Mouse (Mus musculus) embryonic facial prominence, embryonic 12.5 days (tissue): ENCODE results near the gene Htr3a. TPM values are rescaled to one million over a fixed set of nuclear protein-coding genes. Genes with fewer than 3 reads are reported as not detected.

ENCODE experiments used
- ATAC-seq: fragments of 200-750 bp; cut with Nextera tagmentation; 2 replicates; pipeline ENCODE4 v1.8.0; 2017; ENCODE audit not compliant: insufficient number of reproducible peaks, insufficient read depth, low FRiP score, low TSS enrichment
- H3K27ac ChIP-seq: fragments of 300-500 bp; sonication (generic); 2 replicates; pipeline ENCODE4 v1.5.1; 2016; ENCODE audit warnings: mild to moderate bottlenecking
- H3K27me3 ChIP-seq: fragments of 300-500 bp; sonication (generic); 2 replicates; pipeline ENCODE4 v1.6.1; 2016; ENCODE audit warnings: mild to moderate bottlenecking, moderate library complexity
- H3K36me3 ChIP-seq: fragments of 300-500 bp; sonication (generic); 2 replicates; pipeline ENCODE4 v1.6.1; 2016; ENCODE audit warnings: mild to moderate bottlenecking
- H3K4me1 ChIP-seq: fragments of 300-500 bp; sonication (generic); 2 replicates; pipeline ENCODE4 v1.6.1; 2016
- H3K4me2 ChIP-seq: fragments of 300-500 bp; sonication (generic); replicated peaks from 2 replicates; pipeline ENCODE4 v1.6.1; 2016; ENCODE audit warnings: mild to moderate bottlenecking, moderate library complexity
- H3K4me3 ChIP-seq: fragments of 300-500 bp; sonication (generic); 2 replicates; pipeline ENCODE4 v1.5.1; 2016; ENCODE audit warnings: mild to moderate bottlenecking
- H3K9ac ChIP-seq: fragments of 300-500 bp; sonication (generic); 2 replicates; pipeline ENCODE4 v1.6.1; 2016; ENCODE audit warnings: mild to moderate bottlenecking, moderate library complexity
- H3K9me3 ChIP-seq: fragments of 300-500 bp; sonication (generic); 2 replicates; pipeline ENCODE4 v1.6.1; 2016; ENCODE audit warnings: mild to moderate bottlenecking, moderate library complexity
- WGBS: fragments of 180-500 bp; shearing (Covaris S2); methylation state at CpG from one replicate; pipeline ENCODE4 v1.1.7; 2016; 5-methylcytosine and 5-hydroxymethylcytosine counted together
- polyA plus RNA-seq: library from polyadenylated mRNA; unstranded; fragments of >200 nt; fragmentation: Nextera tagmentation; extraction: Ambion mirVana; gene quantifications from 2 replicates; pipeline ENCODE4 v1.2.1, GENCODE M21; 2016

Gene Htr3a
- polyA plus RNA-seq, 1 experiment from 2014 or later = 1.8 TPM

GRCm38 (mm10) chr9:48893986-48894385 is 16.9 kb downstream of the Htr3a start:
- no peaks in the 10 kb centered on the region for H3K36me3 ChIP-seq
- H3K4me1 ChIP-seq = peaks cover 12% of the 10 kb centered on the region
- H3K4me3 ChIP-seq = no peak overlapping the region
- ATAC-seq = no peak
- no peak overlapping the region for H3K9ac ChIP-seq
- no peaks in the 10 kb centered on the region for H3K9me3 ChIP-seq
- no peak overlapping the region for H3K4me2 ChIP-seq
- H3K27ac ChIP-seq = no peak overlapping the region
- 29% methylated on average over 3 of the region's 3 CpGs for WGBS
- H3K27me3 ChIP-seq = peaks cover 11% of the 10 kb centered on the region; the same call in 1 of the 2 replicates

- 0 out of 2 replicates have a peak, but pooled peaks cover 3% of the 10 kb centered on the region for H3K4me1 ChIP-seq
- no peak overlapping the region for H3K4me2 ChIP-seq
- 0 out of 2 replicates have a peak, but pooled peaks cover 4% of the 10 kb centered on the region for H3K27me3 ChIP-seq
- ATAC-seq = no peak
- H3K9me3 ChIP-seq = no peaks in the 10 kb centered on the region
- 80% methylated on average over 7 of the region's 7 CpGs for WGBS
- H3K36me3 ChIP-seq = no peaks in the 10 kb centered on the region
- no peak overlapping the region for H3K9ac ChIP-seq
- H3K27ac ChIP-seq = no peak overlapping the region
- H3K4me3 ChIP-seq = no peak overlapping the region
These were observed 21.8 kb downstream of the Htr3a start for GRCm38 (mm10) chr9:48889093-48889492.

GRCm38 (mm10) chr9:48872896-48873295 is 38.0 kb downstream of the Htr3a start:
- Histone ChIP-seq H3K27me3 (no peaks in the 10 kb centered on the region), H3K4me1 (no peaks in the 10 kb centered on the region), H3K4me3 (no peak overlapping the region), H3K9me3 (no peaks in the 10 kb centered on the region), H3K27ac (no peak overlapping the region), H3K9ac (no peak overlapping the region), H3K4me2 (no peak overlapping the region), H3K36me3 (no peaks in the 10 kb centered on the region)
- WGBS = 93% methylated on average over 8 of the region's 8 CpGs
- ATAC-seq = no peak

GRCm38 (mm10) chr9:48866523-48867121 is 44.3 kb downstream of the Htr3a start:
- Histone ChIP-seq H3K27me3 (no peaks in the 10 kb centered on the region), H3K4me1 (peaks cover 7% of the 10 kb centered on the region; the same call in 1 of the 2 replicates), H3K9ac (no peak overlapping the region), H3K27ac (no peak overlapping the region), H3K4me2 (no peak overlapping the region), H3K36me3 (no peaks in the 10 kb centered on the region), H3K9me3 (no peaks in the 10 kb centered on the region), H3K4me3 (no peak overlapping the region)
- WGBS = 69% methylated on average over 12 of the region's 12 CpGs
- no peak for ATAC-seq

- Histone ChIP-seq H3K27ac (no peak overlapping the region), H3K4me3 (no peak overlapping the region), H3K4me1 (peaks cover 7% of the 10 kb centered on the region; the same call in 1 of the 2 replicates), H3K27me3 (no peaks in the 10 kb centered on the region), H3K4me2 (no peak overlapping the region), H3K9ac (no peak overlapping the region), H3K36me3 (no peaks in the 10 kb centered on the region), H3K9me3 (no peaks in the 10 kb centered on the region)
- 41% methylated on average over 9 of the region's 9 CpGs for WGBS
- ATAC-seq = no peak
These were observed 45.7 kb downstream of the Htr3a start for GRCm38 (mm10) chr9:48865235-48865634.

- WGBS = 75% methylated on average over 10 of the region's 10 CpGs
- Histone ChIP-seq H3K27me3 (no peaks in the 10 kb centered on the region), H3K4me1 (no peaks in the 10 kb centered on the region; the same call in 1 of the 2 replicates), H3K27ac (no peak overlapping the region), H3K9me3 (no peaks in the 10 kb centered on the region), H3K4me3 (no peak overlapping the region), H3K4me2 (no peak overlapping the region), H3K9ac (no peak overlapping the region), H3K36me3 (no peaks in the 10 kb centered on the region)
- no peak for ATAC-seq
These were observed 49.4 kb downstream of the Htr3a start for GRCm38 (mm10) chr9:48861481-48861880.

- no peak overlapping the region for H3K4me2 ChIP-seq
- no peaks in the 10 kb centered on the region for H3K9me3 ChIP-seq
- no peak overlapping the region for H3K4me3 ChIP-seq
- H3K36me3 ChIP-seq = no peaks in the 10 kb centered on the region
- 3% methylated on average over 6 of the region's 6 CpGs for WGBS
- H3K4me1 ChIP-seq = no peaks in the 10 kb centered on the region
- no peaks in the 10 kb centered on the region for H3K27me3 ChIP-seq
- no peak overlapping the region for H3K9ac ChIP-seq
- H3K27ac ChIP-seq = no peak overlapping the region
- no peak for ATAC-seq
These were observed 50.4 kb downstream of the Htr3a start for GRCm38 (mm10) chr9:48860526-48860845.

- no peaks in the 10 kb centered on the region for H3K27me3 ChIP-seq
- no peak overlapping the region for H3K9ac ChIP-seq
- H3K27ac ChIP-seq = no peak overlapping the region
- H3K36me3 ChIP-seq = no peaks in the 10 kb centered on the region
- H3K4me2 ChIP-seq = no peak overlapping the region
- no peaks in the 10 kb centered on the region for H3K9me3 ChIP-seq
- H3K4me1 ChIP-seq = no peaks in the 10 kb centered on the region
- 21% methylated on average over 10 of the region's 10 CpGs for WGBS
- ATAC-seq = no peak
- H3K4me3 ChIP-seq = no peak overlapping the region
These were observed 50.9 kb downstream of the Htr3a start for GRCm38 (mm10) chr9:48859828-48860525.

- no peak overlapping the region for H3K9ac ChIP-seq
- H3K9me3 ChIP-seq = no peaks in the 10 kb centered on the region
- WGBS = 74% methylated on average over 7 of the region's 7 CpGs
- no peak for ATAC-seq
- no peaks in the 10 kb centered on the region for H3K4me1 ChIP-seq
- H3K27ac ChIP-seq = no peak overlapping the region
- no peak overlapping the region for H3K4me3 ChIP-seq
- no peak overlapping the region for H3K4me2 ChIP-seq
- H3K36me3 ChIP-seq = no peaks in the 10 kb centered on the region
- H3K27me3 ChIP-seq = no peaks in the 10 kb centered on the region
These were observed 53.0 kb downstream of the Htr3a start for GRCm38 (mm10) chr9:48857944-48858343.

- no peak for ATAC-seq
- no peak overlapping the region for H3K4me2 ChIP-seq
- H3K36me3 ChIP-seq = no peaks in the 10 kb centered on the region
- no peak overlapping the region for H3K9ac ChIP-seq
- H3K9me3 ChIP-seq = no peaks in the 10 kb centered on the region
- H3K27ac ChIP-seq = no peak overlapping the region
- H3K27me3 ChIP-seq = no peaks in the 10 kb centered on the region
- no peaks in the 10 kb centered on the region for H3K4me1 ChIP-seq
- H3K4me3 ChIP-seq = no peak overlapping the region
- 85% methylated on average over 4 of the region's 4 CpGs for WGBS
These were observed 54.7 kb downstream of the Htr3a start for GRCm38 (mm10) chr9:48856240-48856639.

- no peak overlapping the region for H3K4me2 ChIP-seq
- no peaks in the 10 kb centered on the region for H3K27me3 ChIP-seq
- H3K36me3 ChIP-seq = no peaks in the 10 kb centered on the region
- H3K9ac ChIP-seq = no peak overlapping the region
- H3K4me1 ChIP-seq = 0 out of 2 replicates have a peak, but pooled peaks cover 3% of the 10 kb centered on the region
- 87% methylated on average over 5 of the region's 5 CpGs for WGBS
- no peaks in the 10 kb centered on the region for H3K9me3 ChIP-seq
- ATAC-seq = no peak
- H3K4me3 ChIP-seq = no peak overlapping the region
- H3K27ac ChIP-seq = no peak overlapping the region
These were observed 61.4 kb downstream of the Htr3a start for GRCm38 (mm10) chr9:48849531-48849930.
